Mouse (Mus musculus) kidney, postnatal 4 days (tissue): ENCODE data around the gene Arfip1.
A peak's percentile ranks its signal among the peaks of the same experiment; 100 is the strongest.
"Not testable (repeated sequence)": the region's sequence is repeated elsewhere in the genome, so short reads cannot be mapped to it uniquely, and the experiment has no call there.

Experiments used
- DNase-seq, 2 experiments: peaks; one replicate each; pipeline ENCODE4 v3.0.0; 2021; ENCODE audit warnings: mixed read lengths in 2 of 2

Gene Arfip1

DNA sequence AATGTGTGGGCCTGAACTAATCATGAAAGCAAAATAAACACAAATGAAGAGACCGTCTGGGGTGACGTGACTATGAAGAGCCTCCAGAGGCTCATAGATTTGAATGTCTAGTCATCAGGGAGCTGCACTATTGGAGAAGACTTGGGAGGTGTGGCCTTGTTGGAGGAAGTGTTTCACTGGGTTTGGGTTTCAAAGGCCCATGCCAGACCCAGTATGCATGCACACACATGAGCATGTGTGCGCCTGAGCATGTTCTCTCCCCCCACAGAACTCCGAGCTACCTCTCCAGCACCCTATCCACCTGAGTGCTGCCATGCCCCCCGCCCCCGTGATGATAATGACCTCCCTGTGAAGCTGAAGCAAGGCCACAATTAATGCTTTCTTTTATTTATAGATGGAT is 12.8 kb downstream of the Arfip1 start:
- no peak for DNase-seq

DNA sequence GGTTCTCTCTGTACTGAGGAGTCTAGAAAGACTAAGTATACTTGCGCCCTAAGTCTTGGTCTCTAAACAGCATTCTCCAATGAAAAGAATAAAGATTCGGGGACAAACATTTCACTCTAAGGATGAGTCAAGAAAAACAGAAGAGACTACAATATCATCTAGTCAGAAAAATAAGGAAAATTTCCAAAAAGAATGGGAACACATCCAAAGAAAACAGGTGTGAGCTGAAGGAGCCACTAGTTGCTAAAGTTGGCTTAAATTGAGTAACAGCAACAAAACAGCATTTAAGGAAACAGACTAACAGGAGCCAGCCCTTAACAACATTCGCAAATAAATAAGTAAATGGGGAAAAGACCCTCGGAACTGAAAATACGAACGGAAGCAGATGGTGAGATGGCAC is 13.9 kb downstream of the Arfip1 start:
- DNase-seq, result no peak

- no peak for DNase-seq
These were observed 19.0 kb downstream of the Arfip1 start for GRCm38 (mm10) chr3:84563415-84563814.

- not testable (repeated sequence) for DNase-seq
These were observed 19.5 kb downstream of the Arfip1 start for GRCm38 (mm10) chr3:84562911-84563310.

- no peak for DNase-seq
These were observed 24.1 kb downstream of the Arfip1 start for GRCm38 (mm10) chr3:84558301-84558700.

DNA sequence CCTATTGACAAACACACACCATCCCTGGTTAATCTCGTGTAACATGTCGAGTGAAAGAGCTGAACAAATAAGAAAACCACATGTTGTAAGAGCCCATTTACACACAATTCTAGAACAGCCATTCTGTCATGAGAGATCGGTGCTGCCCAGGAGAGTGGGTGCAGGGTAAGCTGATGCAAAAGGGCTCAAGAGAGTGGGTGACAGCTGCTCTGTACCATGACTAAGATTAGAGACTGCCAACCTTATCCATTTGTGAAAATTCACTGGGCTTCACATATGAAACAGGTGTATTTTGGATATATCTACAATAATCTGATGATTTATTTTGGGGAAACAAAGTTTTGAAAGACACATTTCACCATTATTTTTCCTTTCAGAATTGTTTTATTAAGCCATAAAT is 26.6 kb downstream of the Arfip1 start:
- DNase-seq, result no peak

- DNase-seq, result peak in 1 of 2 experiments; percentile 22
These were observed 35.2 kb downstream of the Arfip1 start for GRCm38 (mm10) chr3:84547177-84547576.

- DNase-seq, result peak; percentile 77
These were observed 40.0 kb downstream of the Arfip1 start for GRCm38 (mm10) chr3:84542450-84542849.

- no peak for DNase-seq
These were observed 40.5 kb downstream of the Arfip1 start for GRCm38 (mm10) chr3:84541881-84542280.

DNA sequence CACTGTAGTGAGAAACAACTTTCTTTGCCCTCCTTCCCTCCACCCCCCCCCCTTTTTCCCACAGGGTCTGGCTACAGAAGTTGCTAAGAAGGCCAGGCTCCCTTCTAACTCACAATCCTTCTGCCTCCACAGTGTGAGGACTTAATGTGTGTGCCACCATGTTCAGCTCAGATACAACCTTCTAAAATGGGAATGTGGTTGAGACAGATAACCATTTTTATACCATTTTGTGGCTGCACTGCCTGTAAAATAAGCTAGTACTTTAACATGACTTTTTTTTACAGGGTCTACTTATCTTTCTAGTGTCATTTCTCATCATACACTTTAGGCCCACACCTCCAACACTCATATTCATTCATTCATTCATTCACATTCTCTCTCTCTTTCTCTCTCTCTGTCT is 41.8 kb downstream of the Arfip1 start:
- DNase-seq, result no peak

DNA sequence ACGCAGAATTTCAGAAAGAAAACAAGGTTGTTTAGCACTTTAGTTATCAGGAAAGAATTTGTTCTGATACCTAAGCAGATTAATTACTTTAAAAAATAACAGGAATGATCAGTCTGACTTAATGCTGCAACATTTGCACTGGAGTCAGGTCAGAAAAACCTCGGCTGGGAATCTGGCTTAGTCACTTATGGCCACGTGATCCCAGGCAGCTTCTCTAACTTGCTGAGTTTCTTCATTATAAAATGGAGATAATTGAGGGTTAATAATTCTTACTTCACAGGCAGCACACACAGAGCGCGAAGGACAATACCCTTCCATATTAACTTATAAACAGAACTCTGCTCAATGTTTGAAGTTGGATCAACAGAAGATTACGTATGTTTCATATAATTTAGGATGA is 45.4 kb downstream of the Arfip1 start:
- DNase-seq, result no peak

DNA sequence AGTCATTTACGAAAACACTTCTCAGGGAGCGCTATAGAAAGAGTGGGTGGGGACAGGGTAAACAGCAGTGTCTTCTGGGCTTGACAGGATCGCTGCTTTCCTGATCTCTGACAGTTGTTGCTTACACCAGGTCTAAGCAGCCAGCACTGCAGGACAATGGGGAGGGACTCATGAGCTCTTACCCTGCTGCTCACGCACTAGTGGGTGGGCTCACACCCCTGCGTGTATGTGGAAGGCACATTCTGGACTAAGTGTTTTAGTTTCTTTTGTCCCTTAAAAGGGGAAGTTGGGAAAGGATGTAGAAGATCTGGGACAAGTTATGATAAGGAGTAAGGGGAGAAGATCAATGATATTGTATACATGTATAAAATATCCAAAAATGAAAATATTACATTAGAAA is 49.2 kb downstream of the Arfip1 start:
- no peak for DNase-seq

GRCm38 (mm10) chr3:84529021-84529420 is 53.4 kb downstream of the Arfip1 start:
- DNase-seq, result no peak

DNA sequence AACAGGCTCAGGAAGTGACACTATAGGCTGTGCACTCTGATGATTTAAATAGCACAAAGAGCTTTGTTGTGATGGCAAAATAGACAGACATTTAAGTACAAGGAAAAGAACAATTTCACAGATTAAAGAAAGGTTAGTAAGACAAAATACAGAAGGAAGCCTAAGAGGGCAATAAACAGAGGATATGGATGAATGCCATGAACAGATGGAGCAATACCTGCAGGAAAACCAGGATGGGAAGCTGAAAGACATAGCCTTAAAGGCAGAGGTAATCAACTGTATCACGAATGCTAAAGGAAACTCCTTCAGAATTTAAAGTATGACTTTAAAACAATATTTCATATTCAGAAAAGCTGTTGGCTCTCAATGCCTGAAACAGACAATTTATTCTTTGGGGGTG is 57.5 kb downstream of the Arfip1 start:
- no peak for DNase-seq

- no peak for DNase-seq
These were observed 66.3 kb downstream of the Arfip1 start for GRCm38 (mm10) chr3:84516163-84516562.

DNA sequence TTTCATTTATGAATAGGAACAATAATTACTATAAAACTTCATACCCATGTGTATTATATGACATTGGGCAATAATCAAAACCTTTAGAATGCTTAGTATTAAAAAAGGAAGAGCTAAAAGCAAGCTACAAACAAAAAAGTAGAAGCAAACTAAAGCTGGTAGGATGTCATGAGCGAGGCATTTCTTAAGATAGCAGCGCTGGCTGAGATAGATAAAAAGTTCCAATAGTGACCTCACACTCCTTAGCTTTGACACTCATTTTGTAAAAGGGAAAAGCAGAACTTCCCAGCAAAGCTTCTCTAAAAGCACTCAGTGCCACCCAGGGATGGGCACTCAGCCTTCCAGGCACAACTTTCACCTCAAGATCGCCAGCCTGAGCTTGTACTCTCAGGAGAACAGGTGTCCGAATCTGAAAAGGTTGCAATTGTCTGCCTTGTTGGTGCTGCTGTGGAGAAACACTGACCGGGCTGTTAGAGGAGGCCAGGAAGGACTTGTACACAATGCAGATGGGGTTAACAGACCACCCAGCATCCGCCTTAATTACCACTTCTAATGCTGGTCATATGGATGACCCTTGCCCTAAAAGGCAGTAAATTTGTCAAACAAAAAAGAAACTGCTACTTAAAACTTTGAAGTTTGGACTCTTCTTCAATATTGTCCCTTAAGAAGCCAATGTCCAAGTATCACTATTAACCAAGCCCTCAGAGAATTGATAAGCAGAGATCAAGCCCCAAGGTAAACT is 69.5 kb downstream of the Arfip1 start:
- no peak for DNase-seq

DNA sequence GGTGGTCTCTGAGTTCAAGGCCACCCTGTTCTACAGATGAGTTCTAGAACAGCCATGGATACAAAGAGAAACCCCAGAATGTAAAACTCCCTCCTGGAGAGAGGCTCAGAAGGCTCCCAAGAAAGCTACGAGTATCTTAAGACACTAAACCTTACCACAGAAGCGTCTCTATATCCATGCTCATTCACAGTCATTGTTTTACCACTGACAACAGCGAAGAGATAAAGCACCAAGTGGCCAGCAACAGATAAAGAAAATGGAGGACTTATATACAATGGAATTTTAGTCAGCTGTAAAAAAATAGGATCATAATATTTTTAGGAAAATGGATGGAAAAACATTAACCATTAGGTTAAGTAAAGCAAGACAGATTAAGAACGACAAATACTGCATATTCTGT is 77.2 kb downstream of the Arfip1 start:
- DNase-seq, result no peak

- no peak for DNase-seq
These were observed 78.1 kb downstream of the Arfip1 start for GRCm38 (mm10) chr3:84504291-84504690.

DNA sequence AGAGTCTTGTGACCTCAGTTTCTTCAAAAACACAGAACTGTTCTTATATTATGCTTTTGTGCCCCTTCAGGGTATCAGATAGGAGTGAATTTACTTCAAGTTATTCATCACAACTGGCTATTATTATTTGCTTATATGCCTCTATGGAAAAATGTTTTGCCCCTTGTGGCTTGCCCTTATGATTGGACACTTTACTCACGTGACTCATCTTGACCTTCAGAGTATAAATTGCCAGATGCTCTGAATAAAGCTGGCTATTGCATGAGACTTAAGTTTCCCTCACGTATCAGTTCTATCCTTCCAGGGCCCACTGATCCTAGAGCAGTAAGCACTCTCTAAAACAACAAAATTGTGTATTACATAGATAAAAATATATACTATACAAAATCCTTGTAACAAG is 80.3 kb downstream of the Arfip1 start:
- no peak for DNase-seq

GRCm38 (mm10) chr3:84500491-84500890 is 81.9 kb downstream of the Arfip1 start:
- no peak for DNase-seq

- DNase-seq, result no peak
These were observed 84.7 kb downstream of the Arfip1 start for GRCm38 (mm10) chr3:84497718-84498117.

- no peak for DNase-seq
These were observed 89.8 kb downstream of the Arfip1 start for GRCm38 (mm10) chr3:84492657-84493056.

DNA sequence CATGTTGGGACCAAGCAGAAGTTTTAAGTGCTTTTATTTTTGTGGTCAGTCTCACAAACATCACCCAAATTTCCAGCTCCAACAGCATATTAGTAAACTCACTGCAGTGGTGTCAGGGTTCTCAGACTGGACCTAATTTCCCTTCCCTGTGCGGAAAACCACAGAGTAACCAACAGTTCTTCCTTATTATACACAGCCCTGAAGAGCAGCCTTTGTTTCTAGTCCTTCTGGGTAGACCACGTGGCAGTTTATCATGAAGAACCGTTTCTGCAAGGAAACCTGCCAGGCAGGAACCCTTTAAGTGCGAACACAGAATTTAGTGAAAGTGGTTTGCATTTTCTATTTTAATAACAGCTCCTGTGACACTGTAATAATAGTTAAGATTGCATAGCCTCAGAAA is 90.3 kb downstream of the Arfip1 start:
- DNase-seq, result no peak

DNA sequence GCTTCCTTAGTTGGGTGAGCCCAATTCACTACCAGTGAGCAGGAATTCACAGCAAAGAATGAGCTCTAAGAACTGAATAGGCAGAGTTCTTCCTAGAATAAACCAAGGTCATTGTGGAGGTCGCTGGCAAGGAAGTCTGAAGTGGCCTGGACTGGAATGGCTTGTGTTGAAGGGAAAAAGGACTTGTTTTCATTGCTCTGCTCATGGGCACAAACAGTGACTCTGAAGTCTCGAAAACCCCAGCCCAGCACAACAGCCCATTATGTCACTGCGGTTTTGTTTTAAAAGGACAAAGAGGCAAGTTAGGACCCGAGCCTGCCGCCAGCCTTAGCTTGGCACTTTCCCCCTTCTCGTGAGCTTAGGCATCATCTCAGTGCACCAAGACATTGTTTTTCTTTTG is 93.7 kb downstream of the Arfip1 start:
- DNase-seq, result no peak

DNA sequence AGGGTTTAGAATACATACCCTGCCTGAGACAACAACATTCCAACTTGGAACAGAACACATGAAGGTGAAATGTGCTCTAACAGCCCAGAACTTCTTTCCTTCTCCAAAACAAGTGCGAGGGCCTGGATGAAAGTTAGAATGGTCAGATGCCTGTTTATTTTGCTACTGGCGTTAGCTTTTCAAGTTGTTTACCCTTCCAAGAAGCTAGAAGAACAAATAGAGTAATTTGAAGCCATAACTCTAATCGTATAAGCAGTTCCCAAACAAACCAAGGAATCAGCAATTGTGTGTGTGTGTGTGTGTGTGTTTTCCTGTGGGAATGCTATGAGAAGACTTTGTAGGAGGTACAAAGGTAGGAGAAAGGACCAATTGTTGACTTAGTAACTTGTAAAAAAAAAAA is 97.5 kb downstream of the Arfip1 start:
- no peak for DNase-seq
